Mouse (Mus musculus) heart, embryonic 11.5 days (tissue): ENCODE results near the gene Traip. TPM values are rescaled to one million over a fixed set of nuclear protein-coding genes. Genes with fewer than 3 reads are reported as not detected.

Experiments used
- ATAC-seq: fragments of 200-750 bp; cut with Nextera tagmentation; replicated peaks from 2 replicates; pipeline ENCODE4 v1.8.0; 2017; ENCODE audit warnings: moderate library complexity; ENCODE audit not compliant: insufficient number of reproducible peaks, low FRiP score, low TSS enrichment
- H3K27ac ChIP-seq: fragments of 300-500 bp; sonication (generic); 2 replicates; pipeline ENCODE4 v1.5.1; 2014; ENCODE audit warnings: mild to moderate bottlenecking, low read depth, low read length
- H3K27me3 ChIP-seq: fragments of 300-500 bp; sonication (generic); 2 replicates; pipeline ENCODE4 v1.6.1; 2014; ENCODE audit warnings: mild to moderate bottlenecking, low read length, mixed read lengths; ENCODE audit not compliant: control insufficient read depth, insufficient read depth
- H3K36me3 ChIP-seq: fragments of 300-500 bp; sonication (generic); 2 replicates; pipeline ENCODE4 v1.6.1; 2014; ENCODE audit warnings: mild to moderate bottlenecking, low read length, moderate library complexity, mixed read lengths; ENCODE audit not compliant: control insufficient read depth, insufficient read depth
- H3K4me1 ChIP-seq: fragments of 300-500 bp; sonication (generic); 2 replicates; pipeline ENCODE4 v1.6.1; 2014; ENCODE audit warnings: low read length; ENCODE audit not compliant: control insufficient read depth, insufficient read depth
- H3K4me2 ChIP-seq: fragments of 300-500 bp; sonication (generic); 2 replicates; pipeline ENCODE4 v1.6.1; 2014; ENCODE audit warnings: mild to moderate bottlenecking, moderate library complexity
- H3K4me3 ChIP-seq: fragments of 300-500 bp; sonication (generic); 2 replicates; pipeline ENCODE4 v1.5.1; 2014; ENCODE audit warnings: low read depth, low read length
- H3K9ac ChIP-seq: fragments of 300-500 bp; sonication (generic); 2 replicates; pipeline ENCODE4 v1.6.1; 2014; ENCODE audit warnings: mild to moderate bottlenecking, low read depth, low read length, moderate library complexity
- H3K9me3 ChIP-seq: fragments of 300-500 bp; sonication (generic); replicated peaks from 2 replicates; pipeline ENCODE4 v1.6.1; 2016; ENCODE audit warnings: low read length; ENCODE audit not compliant: control insufficient read depth
- WGBS: fragments of 180-500 bp; shearing (Covaris S2); extraction: QIAGEN DNeasy Blood & Tissue Kit; methylation state at CpG from one replicate; pipeline ENCODE4 v1.1.7; 2014; ENCODE audit not compliant: insufficient replicate concordance; 5-methylcytosine and 5-hydroxymethylcytosine counted together
- polyA plus RNA-seq: library from polyadenylated mRNA; unstranded; fragments of >200 nt; fragmentation: Nextera tagmentation; extraction: Ambion mirVana; gene quantifications from 2 replicates; pipeline ENCODE4 v1.2.1, GENCODE M21; 2014

Gene Traip
- polyA plus RNA-seq, result 14.5 and 16.7 TPM in 2 replicates

DNA sequence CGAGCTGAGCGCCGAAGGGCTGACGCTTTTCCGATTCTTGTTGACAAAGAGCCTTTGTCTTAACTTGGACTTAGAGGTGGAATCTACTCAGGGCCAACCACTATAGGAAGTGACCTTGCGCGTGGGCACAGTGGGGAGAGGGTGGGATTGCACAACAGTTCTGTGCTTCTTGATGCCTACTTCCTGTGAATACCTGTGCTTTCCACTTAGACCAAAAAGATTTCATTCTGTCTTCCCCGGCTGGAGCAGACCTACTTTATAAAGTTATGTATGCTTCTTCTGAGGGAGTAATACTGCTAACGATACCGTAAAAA, at the start of gene Traip:
TSS of gene Traip (plus strand) at position 215 of the 314 bp plus-strand sequence.
- H3K9me3 ChIP-seq, result no peaks in the 10 kb centered on the region
- peak within 1 kb of the TSS; percentile 62; the same call in 1 of the 2 replicates for H3K27ac ChIP-seq
- H3K4me3 ChIP-seq, result peak within 1 kb of the TSS; percentile 59
- H3K27me3 ChIP-seq, result no peaks in the 10 kb centered on the region
- peak within 1 kb of the TSS; percentile 78 for H3K4me2 ChIP-seq
- peaks cover 7% of the 10 kb centered on the region for H3K4me1 ChIP-seq
- 91% methylated on average over 10 of the region's 10 CpGs for WGBS
- no peak for ATAC-seq
- peak within 1 kb of the TSS; percentile 75 for H3K9ac ChIP-seq
- H3K36me3 ChIP-seq, result no peaks in the 10 kb centered on the region

DNA sequence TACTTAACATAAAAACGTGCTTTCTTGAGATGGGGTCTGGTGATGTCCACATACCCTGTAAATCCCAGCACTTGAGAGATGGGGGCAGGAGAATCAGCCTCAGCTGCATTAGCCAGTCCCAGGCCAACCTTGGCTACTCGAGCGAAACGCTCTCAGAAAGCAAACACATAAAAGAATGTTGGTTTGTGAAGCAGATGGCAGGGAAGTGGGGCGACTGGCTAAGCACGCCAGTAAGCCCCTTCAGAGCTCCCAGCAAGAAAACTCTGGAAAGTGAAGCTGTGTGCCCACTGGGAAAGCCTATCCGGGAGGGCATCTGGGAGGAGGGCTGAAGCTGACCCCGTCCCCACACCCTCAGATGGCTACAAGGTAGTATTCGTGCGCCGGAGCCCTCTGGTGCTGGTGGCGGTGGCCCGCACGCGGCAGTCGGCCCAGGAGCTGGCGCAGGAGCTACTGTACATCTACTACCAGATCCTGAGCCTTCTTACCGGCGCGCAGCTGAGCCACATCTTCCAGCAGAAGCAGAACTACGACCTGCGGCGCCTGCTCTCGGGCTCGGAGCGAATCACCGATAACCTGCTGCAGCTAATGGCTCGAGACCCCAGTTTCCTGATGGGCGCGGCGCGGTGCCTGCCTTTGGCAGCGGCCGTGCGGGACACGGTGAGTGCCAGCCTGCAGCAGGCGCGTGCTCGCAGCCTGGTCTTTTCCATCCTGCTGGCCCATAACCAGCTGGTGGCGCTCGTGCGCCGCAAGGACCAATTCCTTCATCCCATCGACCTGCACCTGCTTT, 48.9 kb upstream of the Traip start:
- Histone ChIP-seq H3K9me3 (no peaks in the 10 kb centered on the region), H3K27me3 (peaks cover 22% of the 10 kb centered on the region), H3K4me3 (peak overlapping the region; percentile 43), H3K36me3 (no peaks in the 10 kb centered on the region), H3K4me2 (peak overlapping the region; percentile 78), H3K27ac (no peak overlapping the region), H3K9ac (0 out of 2 replicates have a peak overlapping the region, but pooled peaks have one; percentile 36), H3K4me1 (peaks cover 9% of the 10 kb centered on the region)
- WGBS, result 9% methylated on average over 44 of the region's 44 CpGs
- ATAC-seq, result no peak

DNA sequence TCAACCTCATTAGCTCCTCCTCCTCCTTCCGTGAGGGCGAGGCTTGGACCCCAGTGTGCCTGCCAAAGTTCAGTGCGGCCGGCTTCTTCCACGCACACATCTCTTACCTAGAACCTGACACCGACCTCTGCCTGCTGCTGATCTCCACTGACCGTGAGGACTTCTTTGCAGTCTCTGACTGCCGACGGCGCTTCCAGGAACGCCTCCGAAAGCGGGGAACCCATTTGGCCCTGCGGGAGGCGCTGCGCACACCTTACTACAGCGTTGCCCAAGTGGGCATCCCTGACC, 48.4 kb upstream of the Traip start:
- Histone ChIP-seq H3K4me3 (peak overlapping the region; percentile 43; the same call in 1 of the 2 replicates), H3K27ac (no peak overlapping the region), H3K36me3 (no peaks in the 10 kb centered on the region), H3K4me2 (peak overlapping the region; percentile 78), H3K9ac (no peak overlapping the region), H3K4me1 (peaks cover 14% of the 10 kb centered on the region), H3K9me3 (no peaks in the 10 kb centered on the region), H3K27me3 (peaks cover 22% of the 10 kb centered on the region)
- WGBS, result 15% methylated on average over 17 of the region's 17 CpGs
- no peak for ATAC-seq

DNA sequence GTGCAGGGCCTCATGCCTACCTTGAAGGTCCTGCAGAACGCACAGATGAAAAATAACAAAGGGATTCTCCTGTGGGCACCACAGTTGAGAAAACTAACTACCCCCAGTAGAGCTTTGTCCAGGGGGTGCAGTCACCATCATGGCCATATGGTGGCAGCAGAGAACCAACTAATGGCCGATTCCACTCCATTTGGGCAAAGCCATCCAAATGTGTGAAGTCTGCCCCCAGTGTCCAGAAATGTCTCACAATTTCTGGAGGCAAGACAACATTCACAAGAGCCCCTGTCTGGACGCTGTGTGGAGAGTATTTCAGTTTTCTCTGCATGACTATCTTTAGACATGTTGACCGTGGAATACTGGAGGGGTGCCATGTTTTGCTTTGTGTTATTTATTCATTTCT, 45.2 kb upstream of the Traip start:
- Histone ChIP-seq H3K9me3 (no peaks in the 10 kb centered on the region), H3K27me3 (peaks cover 21% of the 10 kb centered on the region), H3K4me2 (no peak overlapping the region), H3K27ac (no peak overlapping the region), H3K4me1 (peaks cover 38% of the 10 kb centered on the region), H3K9ac (no peak overlapping the region), H3K36me3 (no peaks in the 10 kb centered on the region), H3K4me3 (no peak overlapping the region)
- 0 out of 2 replicates have a peak, but pooled peaks have one; percentile 32 for ATAC-seq
- WGBS, result 5% methylated on average over 4 of the region's 4 CpGs

DNA sequence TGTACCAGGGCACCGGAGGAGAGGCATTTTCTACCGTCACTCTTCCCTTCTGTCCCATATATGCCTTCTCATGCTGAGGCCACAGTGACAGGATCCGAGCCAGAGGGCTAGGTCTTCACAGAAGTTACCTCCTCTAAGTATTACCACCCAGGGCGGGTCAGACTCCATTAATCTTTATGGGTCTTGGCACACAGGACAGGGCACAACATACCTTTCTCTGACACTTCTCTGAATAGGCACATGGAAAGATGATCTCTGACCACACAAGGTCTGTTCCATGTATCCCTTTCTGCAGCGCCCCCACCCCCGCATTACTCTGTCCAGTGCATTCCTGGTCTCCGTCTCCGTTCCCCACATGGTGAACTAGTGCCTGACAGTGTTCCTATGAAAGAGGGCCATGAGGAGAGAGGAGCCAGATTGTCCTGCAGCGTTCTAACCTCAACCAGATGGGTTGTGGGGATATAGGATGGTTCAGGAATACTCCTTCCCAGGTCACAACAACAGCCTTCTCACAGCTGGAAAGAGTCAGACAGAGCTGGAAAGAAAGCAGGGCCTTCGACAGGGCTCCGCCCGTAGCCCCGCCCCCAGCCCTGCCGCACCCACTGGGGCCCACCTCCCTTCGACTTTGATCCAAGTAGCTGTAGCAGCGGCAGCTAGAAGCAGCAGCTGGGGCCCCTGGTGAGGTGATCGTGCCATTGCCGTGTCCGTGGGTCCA, 43.5 kb upstream of the Traip start, which contains the start of gene Mst1r:
TSS of gene Mst1r (plus strand) at position 622 of the 715 bp plus-strand sequence.
- H3K4me2 ChIP-seq, result peak within 1 kb of the TSS; percentile 83
- peak within 1 kb of the TSS; percentile 43 for H3K4me3 ChIP-seq
- H3K9ac ChIP-seq, result peak within 1 kb of the TSS; percentile 64
- H3K27me3 ChIP-seq, result peaks cover 5% of the 10 kb centered on the region
- 16% methylated on average over 19 of the region's 19 CpGs for WGBS
- ATAC-seq, result peak; percentile 59; the same call in 1 of the 2 replicates
- H3K9me3 ChIP-seq, result no peaks in the 10 kb centered on the region
- no peak within 1 kb of the TSS for H3K27ac ChIP-seq
- H3K36me3 ChIP-seq, result no peaks in the 10 kb centered on the region
- peaks cover 33% of the 10 kb centered on the region for H3K4me1 ChIP-seq

DNA sequence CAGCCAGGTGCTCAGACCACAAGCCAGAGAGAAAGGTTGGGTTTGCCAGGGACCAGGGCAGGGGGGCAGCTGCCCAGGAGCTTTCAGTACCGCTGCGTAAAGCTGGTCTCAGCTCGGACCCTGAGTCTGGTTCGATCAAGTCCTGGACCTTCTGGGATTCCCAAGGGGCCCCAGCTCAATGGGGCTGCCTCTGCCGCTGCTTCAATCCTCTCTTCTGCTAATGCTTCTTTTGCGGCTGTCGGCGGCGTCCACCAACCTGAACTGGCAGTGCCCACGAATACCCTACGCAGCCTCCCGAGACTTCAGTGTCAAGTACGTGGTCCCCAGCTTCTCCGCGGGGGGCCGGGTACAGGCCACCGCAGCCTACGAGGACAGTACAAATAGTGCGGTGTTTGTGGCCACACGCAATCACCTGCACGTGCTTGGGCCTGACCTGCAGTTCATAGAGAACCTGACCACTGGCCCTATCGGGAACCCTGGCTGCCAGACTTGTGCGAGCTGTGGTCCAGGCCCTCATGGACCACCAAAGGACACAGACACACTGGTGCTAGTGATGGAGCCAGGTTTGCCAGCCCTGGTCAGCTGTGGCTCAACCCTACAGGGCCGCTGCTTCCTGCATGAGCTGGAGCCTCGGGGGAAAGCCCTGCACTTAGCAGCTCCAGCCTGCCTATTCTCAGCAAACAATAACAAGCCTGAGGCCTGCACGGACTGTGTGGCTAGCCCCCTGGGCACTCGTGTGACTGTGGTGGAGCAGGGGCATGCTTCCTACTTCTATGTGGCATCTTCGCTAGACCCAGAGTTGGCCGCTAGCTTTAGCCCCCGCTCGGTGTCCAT, 42.8 kb upstream of the Traip start:
- Histone ChIP-seq H3K27me3 (no peaks in the 10 kb centered on the region; the same call in 1 of the 2 replicates), H3K9me3 (no peaks in the 10 kb centered on the region), H3K27ac (no peak overlapping the region), H3K4me3 (peak overlapping the region; percentile 43), H3K4me2 (peak overlapping the region; percentile 83), H3K4me1 (peaks cover 33% of the 10 kb centered on the region), H3K36me3 (no peaks in the 10 kb centered on the region), H3K9ac (peak overlapping the region; percentile 64)
- WGBS, result 45% methylated on average over 31 of the region's 31 CpGs
- no peak for ATAC-seq

DNA sequence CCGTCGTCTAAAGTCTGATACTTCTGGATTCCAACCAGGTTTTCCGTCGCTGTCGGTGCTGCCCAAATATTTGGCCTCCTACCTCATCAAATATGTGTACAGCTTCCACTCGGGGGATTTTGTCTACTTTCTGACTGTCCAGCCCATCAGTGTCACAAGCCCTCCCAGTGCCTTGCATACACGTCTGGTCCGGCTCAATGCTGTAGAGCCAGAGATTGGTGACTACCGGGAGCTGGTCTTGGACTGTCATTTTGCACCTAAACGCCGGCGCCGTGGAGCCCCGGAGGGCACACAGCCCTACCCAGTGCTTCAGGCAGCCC, 42.2 kb upstream of the Traip start:
- Histone ChIP-seq H3K4me1 (peaks cover 33% of the 10 kb centered on the region), H3K27me3 (no peaks in the 10 kb centered on the region; the same call in 1 of the 2 replicates), H3K9ac (no peak overlapping the region), H3K4me3 (peak overlapping the region; percentile 18; the same call in 1 of the 2 replicates), H3K4me2 (peak overlapping the region; percentile 49), H3K36me3 (no peaks in the 10 kb centered on the region), H3K9me3 (no peaks in the 10 kb centered on the region), H3K27ac (peak overlapping the region; percentile 10; the same call in 1 of the 2 replicates)
- ATAC-seq, result no peak
- 83% methylated on average over 14 of the region's 14 CpGs for WGBS
